Mouse (Mus musculus): Measurements from ENCODE around the gene Cdkn2aip. TPM values are rescaled to one million over a fixed set of nuclear protein-coding genes. Genes with fewer than 3 reads are reported as not detected.

The Cdkn2aip gene
- total RNA-seq, 2 experiments from 2014 or later, result 11.0 to 11.6 TPM

- DNase-seq, result no peak
- intact Hi-C loops (cut with DNase I), result no loop called here
These were observed 49.4 kb downstream of the Cdkn2aip start for GRCm38 (mm10) chr8:47664231-47664785.

DNA sequence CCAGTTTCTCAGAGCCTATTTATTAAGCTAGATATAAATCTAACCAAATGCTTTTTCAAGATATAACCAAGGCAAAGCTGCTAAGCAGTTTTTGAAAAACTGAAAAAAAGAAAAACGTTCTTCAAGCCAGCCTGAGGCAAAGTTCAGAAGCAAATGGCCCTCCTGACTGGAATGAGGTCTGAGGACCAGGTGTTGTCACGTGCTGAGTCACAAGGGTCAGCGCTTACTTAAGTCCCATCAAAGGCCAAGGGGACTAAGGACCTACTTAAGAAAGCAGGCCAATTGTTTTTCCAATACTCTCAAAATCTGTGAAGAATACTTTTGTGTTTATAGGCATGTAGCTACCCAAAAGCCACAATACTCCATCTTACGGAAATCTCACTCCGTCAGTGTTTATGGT lies 50.5 kb downstream of the Cdkn2aip start:
- no peak for DNase-seq
- intact Hi-C loops (cut with DNase I), result no loop called here

- intact Hi-C loops (cut with DNase I), result no loop called here
- DNase-seq, result no peak
These were observed 51.0 kb downstream of the Cdkn2aip start for GRCm38 (mm10) chr8:47662716-47663115.

- intact Hi-C loops (cut with DNase I), result no loop called here
- no peak for DNase-seq
These were observed 53.3 kb downstream of the Cdkn2aip start for GRCm38 (mm10) chr8:47660394-47660793.

- intact Hi-C loops (cut with DNase I), result no loop called here
- DNase-seq, result no peak
These were observed 54.3 kb downstream of the Cdkn2aip start for GRCm38 (mm10) chr8:47659463-47659862.

Other genes starting within 250 kb of the Cdkn2aip start
- gene Trappc11, start 180.5 kb downstream of the Cdkn2aip start, total RNA-seq (2021), result 10 to 100 TPM; 21.8 to 22.4 TPM
- 10 to 100 TPM; 48.4 to 60.7 TPM for gene Rwdd4a, start 180.3 kb downstream of the Cdkn2aip start, total RNA-seq (2021)
- gene Ing2, start 38.4 kb downstream of the Cdkn2aip start, total RNA-seq (2021), result 1 to 10 TPM; 8.9 to 9.1 TPM
- gene Cldn24, start 108.2 kb upstream of the Cdkn2aip start, total RNA-seq (2021), result not detected
- not detected for gene Cldn22, start 110.5 kb upstream of the Cdkn2aip start, total RNA-seq (2021)

All from heart, postnatal 14 days (tissue).